Mouse (Mus musculus) stomach, postnatal 0 days (tissue): ENCODE data around the gene Rprml. TPM values are rescaled to one million over a fixed set of nuclear protein-coding genes. Genes with fewer than 3 reads are reported as not detected.

Experiments
- ATAC-seq: fragments of 200-750 bp; cut with Nextera tagmentation; 2 replicates; pipeline ENCODE4 v1.8.0; 2017; ENCODE audit not compliant: low FRiP score, low TSS enrichment
- DNase-seq: peaks from one replicate; pipeline ENCODE4 v3.0.0-alpha.2; 2016; ENCODE audit warnings: low spot score
- H3K27ac ChIP-seq: fragments of 300-500 bp; sonication (generic); replicated peaks from 2 replicates; pipeline ENCODE4 v1.5.1; 2014; ENCODE audit warnings: mild to moderate bottlenecking, control low read depth
- H3K27me3 ChIP-seq: fragments of 300-500 bp; sonication (generic); 2 replicates; pipeline ENCODE4 v1.6.1; 2014; ENCODE audit warnings: low read length; ENCODE audit not compliant: control insufficient read depth, insufficient read depth
- H3K36me3 ChIP-seq: fragments of 300-500 bp; sonication (generic); 2 replicates; pipeline ENCODE4 v1.6.1; 2014; ENCODE audit warnings: low read length, mixed read lengths; ENCODE audit not compliant: control insufficient read depth, insufficient read depth
- H3K4me1 ChIP-seq: fragments of 300-500 bp; sonication (generic); replicated peaks from 2 replicates; pipeline ENCODE4 v1.6.1; 2014; ENCODE audit warnings: antibody characterized with exemption; ENCODE audit not compliant: control insufficient read depth, insufficient read depth
- H3K4me2 ChIP-seq: fragments of 300-500 bp; sonication (generic); replicated peaks from 2 replicates; pipeline ENCODE4 v1.6.1; 2014; ENCODE audit warnings: low read depth, mild to moderate bottlenecking, control low read depth, moderate library complexity
- H3K4me3 ChIP-seq: fragments of 300-500 bp; sonication (generic); 2 replicates; pipeline ENCODE4 v1.5.1; 2014; ENCODE audit warnings: low read depth, low read length, control low read depth
- H3K9ac ChIP-seq: fragments of 300-500 bp; sonication (generic); 2 replicates; pipeline ENCODE4 v1.6.1; 2014; ENCODE audit warnings: mild to moderate bottlenecking, low read length, control low read depth, mixed read lengths
- H3K9me3 ChIP-seq: fragments of 300-500 bp; sonication (generic); 2 replicates; pipeline ENCODE4 v1.6.1; 2016; ENCODE audit warnings: low read length; ENCODE audit not compliant: control insufficient read depth
- CTCF ChIP-seq: IDR thresholded peaks from 2 replicates; pipeline ENCODE4 v1.5.1; 2016; ENCODE audit warnings: antibody characterized with exemption, low read depth, mild to moderate bottlenecking, moderate library complexity
- EP300 ChIP-seq: optimal IDR thresholded peaks from 2 replicates; pipeline ENCODE3; 2016; ENCODE audit warnings: antibody characterized with exemption
- WGBS: fragments of 180-500 bp; shearing (Covaris S2); extraction: QIAGEN DNeasy Blood & Tissue Kit; methylation state at CpG from one replicate; pipeline ENCODE4 v1.1.7; 2014; 5-methylcytosine and 5-hydroxymethylcytosine counted together
- polyA plus RNA-seq: library from polyadenylated mRNA; unstranded; fragments of >200 nt; fragmentation: Nextera tagmentation; extraction: Ambion mirVana; gene quantifications from 2 replicates; pipeline ENCODE4 v1.2.1, GENCODE M21; 2015

Rprml gene
- polyA plus RNA-seq, 1 experiment from 2014 or later = 0.16 TPM

GRCm38 (mm10) chr11:103697565-103698176, 48.3 kb downstream of the Rprml start, which contains the start of gene Gosr2:
Gosr2 (minus strand) TSS chr11:103697898.
- H3K4me3 ChIP-seq = peak within 1 kb of the TSS; percentile 91
- H3K4me1 ChIP-seq = no peaks in the 10 kb centered on the region
- WGBS = under 1% methylated on average over 57 of the region's 57 CpGs
- peak within 1 kb of the TSS; percentile 94 for H3K9ac ChIP-seq
- TF ChIP-seq CTCF (no peak), EP300 (no peak)
- peak within 1 kb of the TSS; percentile 98 for H3K27ac ChIP-seq
- no peaks in the 10 kb centered on the region for H3K27me3 ChIP-seq
- no peaks in the 10 kb centered on the region for H3K9me3 ChIP-seq
- ATAC-seq (peak; percentile 97), DNase-seq (peak; percentile 93)
- H3K36me3 ChIP-seq = no peaks in the 10 kb centered on the region
- peak within 1 kb of the TSS; percentile 72 for H3K4me2 ChIP-seq

- 71% methylated on average over 2 of the region's 2 CpGs for WGBS
- Histone ChIP-seq H3K4me1 (no peaks in the 10 kb centered on the region), H3K4me3 (peak overlapping the region; percentile 91), H3K9ac (peak overlapping the region; percentile 94), H3K4me2 (peak overlapping the region; percentile 72), H3K36me3 (no peaks in the 10 kb centered on the region), H3K27me3 (no peaks in the 10 kb centered on the region), H3K9me3 (no peaks in the 10 kb centered on the region), H3K27ac (peak overlapping the region; percentile 98)
- DNase-seq = no peak
- TF ChIP-seq EP300 = no peak
- ATAC-seq = no peak
These were observed 48.9 kb downstream of the Rprml start for GRCm38 (mm10) chr11:103698226-103698625.

Other genes starting within 250 kb of the Rprml start
- gene Plekhm1, start 236.9 kb upstream of the Rprml start, polyA plus RNA-seq = 3.6 and 4.2 TPM in 2 replicates
- gene Lrrc37a, start 145.0 kb upstream of the Rprml start, polyA plus RNA-seq = not detected in 2 replicates
- gene Gm884, start 28.4 kb upstream of the Rprml start, polyA plus RNA-seq = not detected in 2 replicates
- gene Lyzl6, start 10.7 kb upstream of the Rprml start, polyA plus RNA-seq = not detected in 2 replicates
- gene Gosr2, start 48.3 kb downstream of the Rprml start, polyA plus RNA-seq = 58.7 and 60.4 TPM in 2 replicates
- not detected in 2 replicates for gene Wnt9b, start 100.3 kb downstream of the Rprml start, polyA plus RNA-seq
- 0.51 and 0.55 TPM in 2 replicates for gene Wnt3, start 124.6 kb downstream of the Rprml start, polyA plus RNA-seq